Mouse (Mus musculus): ENCODE data around the gene Prkcd.
A peak's percentile ranks its signal among the peaks of the same experiment; 100 is the strongest.

Prkcd gene

DNA sequence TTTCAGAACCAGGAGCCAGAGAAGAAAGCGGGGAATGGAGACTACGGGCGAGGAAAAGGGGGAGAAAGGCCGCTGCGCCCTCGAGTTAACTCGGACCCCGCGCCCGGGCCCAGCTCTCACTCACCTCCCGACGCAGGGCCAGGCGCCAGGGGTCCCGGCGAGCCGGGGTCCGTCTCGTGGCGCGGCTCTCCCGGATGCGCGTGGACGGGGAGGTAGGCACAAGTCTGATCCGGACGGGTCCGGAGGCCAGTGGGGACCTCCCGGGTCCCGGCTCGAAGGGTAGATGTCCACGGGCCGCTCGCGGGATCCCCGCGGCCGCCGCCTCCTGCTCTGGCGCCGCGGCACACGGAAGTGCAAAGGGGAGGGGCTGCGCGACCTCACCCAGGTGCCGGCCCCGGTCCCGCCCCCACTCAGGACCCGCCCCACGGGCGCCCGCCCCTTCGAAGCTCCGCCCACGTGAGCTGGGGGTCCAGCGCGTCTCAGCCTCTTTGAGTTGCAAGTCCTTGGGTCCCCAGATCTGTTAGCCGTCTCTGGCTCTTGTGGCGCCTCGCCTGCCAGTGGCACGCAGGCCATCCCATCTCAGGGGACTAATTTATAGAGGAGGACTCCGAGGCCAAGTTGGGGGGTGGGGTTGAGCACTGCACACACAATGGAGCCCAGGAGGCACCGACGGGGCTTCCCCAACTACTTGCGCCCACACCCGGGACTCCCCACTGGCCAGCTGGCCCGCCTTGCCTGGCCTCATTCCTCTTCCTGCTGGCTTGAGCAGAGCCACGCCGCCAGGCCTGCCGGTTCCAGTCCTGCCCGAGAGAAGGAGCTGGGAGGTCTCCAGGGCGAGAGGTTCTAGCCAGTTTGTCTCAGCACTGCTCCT is at the start of gene Prkcd:
Prkcd (minus strand) TSS at position 355 of the 871 bp plus-strand sequence.
- DNase-seq (ENCODE audit: low read depth): peak; percentile 91

DNA sequence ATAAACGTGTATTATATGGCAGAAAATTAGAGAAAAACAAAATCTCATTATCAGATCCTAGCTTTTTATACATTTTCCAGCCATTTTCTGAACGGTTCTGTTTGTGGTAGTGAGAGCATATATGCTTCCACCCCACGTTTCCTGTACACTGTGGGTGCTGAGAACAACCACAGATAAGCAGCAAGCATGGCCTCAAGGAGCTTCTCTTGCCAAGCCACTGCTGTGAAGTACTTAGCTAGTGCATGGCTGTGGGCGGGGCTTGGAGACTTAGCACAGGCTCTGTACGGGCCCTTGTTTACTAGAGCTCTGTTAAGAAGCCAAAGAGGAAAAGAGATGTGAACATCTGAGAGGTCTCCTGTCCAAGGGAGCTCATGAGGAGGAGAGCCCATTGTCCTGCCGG is 48.9 kb upstream of the Prkcd start:
- peak; percentile 77 for DNase-seq (ENCODE audit: low read depth)

DNA sequence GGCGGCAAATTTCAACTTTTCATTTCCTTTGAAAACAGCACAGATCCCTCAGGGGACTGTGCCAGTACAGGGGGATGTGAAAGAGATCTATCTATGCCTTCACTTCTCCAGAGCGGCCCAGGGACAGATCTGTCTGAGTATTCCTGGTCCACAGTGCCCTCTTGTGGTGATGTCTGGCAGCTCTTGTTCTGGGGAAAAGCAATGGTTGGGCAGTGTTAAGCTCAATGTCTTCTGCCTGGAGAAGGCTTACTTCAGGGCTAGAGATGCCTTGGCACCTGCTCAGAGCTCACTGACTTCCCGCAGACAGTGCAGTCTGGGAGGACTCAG is 45.9 kb upstream of the Prkcd start:
- DNase-seq (ENCODE audit: low read depth): peak; percentile 90

DNA sequence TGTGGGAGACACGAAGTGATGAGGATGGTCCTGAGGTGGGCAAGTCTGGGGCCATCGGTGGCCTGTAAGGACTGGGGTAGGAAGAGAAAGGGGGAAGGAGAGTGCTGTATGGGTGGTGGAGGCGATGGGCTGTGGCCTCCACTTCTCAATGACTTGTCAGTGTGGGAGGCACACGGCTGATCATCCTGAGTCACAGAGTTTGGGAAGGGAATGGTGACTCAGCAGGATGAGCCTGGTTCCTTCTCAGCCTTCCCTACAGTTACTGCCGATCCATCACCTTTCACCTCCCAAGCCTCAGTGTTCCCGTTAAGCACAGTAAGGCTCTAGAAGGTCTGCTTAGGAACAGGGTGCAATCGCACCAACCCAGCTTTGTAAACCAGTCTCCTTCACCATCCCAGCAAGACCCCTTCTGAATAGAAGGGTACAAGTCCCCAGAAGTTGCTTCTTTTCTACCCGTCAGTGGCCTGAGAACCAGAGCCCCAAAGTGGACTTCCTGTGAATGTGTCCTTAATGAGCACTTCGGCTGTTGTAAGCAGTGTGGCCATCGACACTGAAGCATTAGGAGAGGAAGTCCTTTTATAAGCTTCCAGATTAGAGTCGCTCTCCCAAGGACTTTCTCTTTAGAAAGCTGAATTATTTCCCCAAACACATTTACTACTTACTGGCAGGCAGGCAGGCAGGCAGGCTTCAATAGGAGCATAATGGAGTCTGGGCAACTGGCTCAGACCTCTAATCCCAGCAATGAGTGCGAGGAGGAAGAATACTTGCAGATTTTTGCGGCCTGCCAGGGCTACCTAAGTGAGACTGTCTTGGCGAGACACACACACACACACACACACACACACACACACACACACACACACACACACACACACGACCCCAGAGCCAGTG is 45.3 kb upstream of the Prkcd start:
- no peak for DNase-seq (ENCODE audit: low read depth)

DNA sequence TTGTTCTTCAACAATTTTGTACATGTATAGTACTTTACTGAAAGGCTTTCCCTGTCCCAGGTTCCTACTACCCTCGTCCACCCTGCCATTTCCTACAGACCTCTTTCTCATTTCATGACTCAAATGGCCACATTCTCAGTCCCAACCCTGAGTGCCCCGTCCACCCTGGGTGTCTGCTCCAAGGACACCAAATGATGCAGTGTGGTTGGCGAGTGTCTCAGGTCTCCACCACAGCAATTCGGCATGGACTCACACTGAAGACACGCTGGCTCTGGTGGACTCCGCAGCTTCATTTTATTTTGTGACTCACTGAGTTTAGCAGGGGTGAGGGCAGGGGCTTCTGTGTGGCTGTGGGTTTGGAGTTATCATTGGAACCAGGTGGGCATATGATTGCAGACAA is 44.2 kb upstream of the Prkcd start:
- no peak for DNase-seq (ENCODE audit: low read depth)

DNA sequence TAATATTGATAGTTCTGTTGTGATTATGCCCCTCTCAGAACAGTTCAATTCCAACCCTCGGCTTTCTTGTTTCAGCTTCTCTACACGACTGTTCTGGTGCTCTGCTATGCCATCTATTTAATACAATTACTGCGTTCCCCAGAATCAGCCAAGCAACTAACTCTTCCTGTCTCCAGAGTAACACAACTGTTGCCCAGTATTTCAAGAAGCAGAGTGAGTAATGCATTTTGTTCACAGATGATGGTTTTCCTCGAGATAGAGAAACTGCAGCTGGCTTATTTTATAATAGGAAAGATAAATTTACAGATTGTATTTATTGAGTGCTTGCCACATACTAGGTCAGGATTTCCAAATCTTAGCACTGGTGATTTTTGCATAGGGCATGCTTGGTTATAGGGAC is 40.6 kb upstream of the Prkcd start:
- DNase-seq (ENCODE audit: low read depth): no peak

DNA sequence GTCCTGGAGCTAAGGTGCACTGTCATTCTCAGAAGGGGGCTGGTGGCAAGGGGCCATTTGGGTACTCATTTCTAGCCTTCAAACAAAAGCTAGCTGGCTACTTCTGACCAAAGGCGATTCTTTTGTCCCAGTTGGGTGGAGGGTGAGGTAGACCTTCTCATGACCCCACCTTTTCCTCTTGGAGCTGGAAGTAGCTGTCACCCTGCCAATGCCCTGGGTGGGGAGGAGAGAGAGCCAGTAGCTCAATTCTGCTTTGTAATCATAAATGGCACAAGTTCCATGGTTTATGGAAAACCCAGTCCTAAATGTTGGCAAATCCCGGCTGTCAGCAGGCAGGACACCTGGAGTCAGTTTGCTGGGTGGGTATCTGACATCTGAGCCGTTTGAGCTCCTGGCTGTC is 40.1 kb upstream of the Prkcd start:
- DNase-seq (ENCODE audit: low read depth): no peak

DNA sequence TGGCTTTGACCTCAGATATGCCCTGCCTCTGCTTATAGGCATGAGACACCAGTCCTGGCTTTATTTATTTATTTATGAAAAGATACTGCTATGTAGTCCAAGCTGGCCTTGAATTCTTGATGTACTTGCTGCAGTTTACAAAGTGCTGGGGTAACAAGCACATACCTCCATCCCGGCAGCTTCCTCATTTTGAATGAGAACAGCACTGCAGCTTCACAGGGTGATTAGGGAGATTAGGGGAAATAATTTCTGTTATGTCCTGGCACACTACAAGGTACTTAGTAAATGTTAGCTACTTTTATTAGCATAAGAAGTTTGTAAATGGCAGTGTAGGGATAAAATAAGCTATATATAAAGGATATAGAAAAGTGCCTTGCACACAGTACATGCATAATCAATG is 29.5 kb upstream of the Prkcd start:
- DNase-seq (ENCODE audit: low read depth): no peak

DNA sequence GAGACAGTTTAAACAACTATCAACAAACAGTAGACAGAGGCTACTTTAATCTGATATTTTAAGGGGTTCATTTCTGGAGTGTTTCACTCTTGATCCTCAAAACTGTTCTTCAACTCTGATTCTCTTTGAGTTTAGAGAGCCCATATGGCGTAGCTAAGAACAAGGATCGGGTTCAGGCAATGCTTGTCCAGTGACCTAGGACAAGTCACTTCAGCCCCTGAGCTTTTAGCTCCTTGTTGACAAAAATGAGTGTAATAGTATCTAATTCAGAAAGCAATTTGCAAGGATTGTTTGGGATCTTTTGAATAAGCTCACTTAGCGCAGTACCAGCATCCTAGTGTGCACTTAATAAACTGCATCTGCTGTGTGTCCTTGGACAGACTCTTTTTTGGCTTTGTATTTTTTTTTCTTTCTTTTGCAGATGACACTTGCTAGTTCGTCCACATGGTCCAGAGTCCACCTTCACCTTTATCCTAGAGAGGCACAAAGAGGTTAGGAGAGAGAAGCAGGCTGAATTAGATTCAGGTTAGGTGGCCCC is 28.8 kb upstream of the Prkcd start:
- no peak for DNase-seq (ENCODE audit: low read depth)

DNA sequence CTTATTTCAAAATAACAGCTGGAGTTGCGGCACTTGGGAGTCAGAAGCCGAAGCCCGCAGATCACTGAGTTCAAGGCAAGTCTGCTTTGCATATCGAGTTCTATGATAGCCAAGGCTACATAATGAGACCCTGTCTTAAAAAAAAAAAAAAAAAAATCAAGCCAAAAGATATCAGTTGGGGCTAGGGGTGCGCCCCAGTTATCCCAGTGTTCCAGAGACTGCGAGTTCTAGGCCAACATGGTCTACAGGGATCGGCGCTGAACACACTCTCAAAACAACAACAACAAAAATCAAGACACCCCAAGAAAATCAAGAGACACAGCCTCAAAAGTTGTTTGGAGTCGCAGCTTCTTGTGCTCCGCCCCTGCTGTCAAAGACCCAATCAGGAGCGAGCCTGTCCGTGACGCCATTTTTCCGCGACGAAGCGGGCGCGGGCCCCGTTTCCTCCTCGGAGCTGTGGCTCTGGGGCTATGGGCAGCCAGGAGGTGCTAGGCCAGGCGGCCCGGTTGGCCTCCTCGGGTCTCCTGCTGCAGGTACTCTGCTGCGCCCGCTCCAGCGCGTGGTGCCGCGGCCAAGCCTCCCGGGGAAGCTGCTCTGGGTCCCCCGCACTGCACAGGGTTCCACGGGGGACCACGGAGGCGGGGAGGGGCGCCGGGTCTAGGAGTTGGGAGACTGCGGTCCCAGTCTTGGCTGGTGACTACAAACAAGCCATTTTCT is 28.1 kb upstream of the Prkcd start, which contains the start of gene Rft1:
Rft1 (plus strand) TSS at position 418 of the 717 bp plus-strand sequence.
- DNase-seq (ENCODE audit: low read depth): peak; percentile 99

DNA sequence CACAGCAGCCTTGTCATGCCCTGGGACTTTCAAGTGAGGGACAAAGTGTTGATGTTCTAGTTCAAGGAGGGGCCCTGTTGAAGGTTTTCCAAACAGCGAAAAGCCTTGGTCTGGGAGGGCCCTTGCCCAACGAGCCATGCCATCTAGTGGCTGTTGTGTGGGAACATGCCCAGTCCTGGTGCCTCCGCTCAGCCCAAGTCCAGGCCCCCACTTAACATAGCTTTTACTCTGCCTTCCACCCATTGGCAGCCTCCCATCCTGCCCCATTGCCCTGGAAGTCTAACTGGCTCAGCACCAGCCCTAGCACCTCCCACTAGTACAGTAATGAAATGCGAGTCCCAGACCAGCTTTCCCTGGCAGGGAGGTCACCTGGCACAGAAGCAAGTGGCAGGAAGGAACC is 25.0 kb upstream of the Prkcd start:
- DNase-seq (ENCODE audit: low read depth): no peak

DNA sequence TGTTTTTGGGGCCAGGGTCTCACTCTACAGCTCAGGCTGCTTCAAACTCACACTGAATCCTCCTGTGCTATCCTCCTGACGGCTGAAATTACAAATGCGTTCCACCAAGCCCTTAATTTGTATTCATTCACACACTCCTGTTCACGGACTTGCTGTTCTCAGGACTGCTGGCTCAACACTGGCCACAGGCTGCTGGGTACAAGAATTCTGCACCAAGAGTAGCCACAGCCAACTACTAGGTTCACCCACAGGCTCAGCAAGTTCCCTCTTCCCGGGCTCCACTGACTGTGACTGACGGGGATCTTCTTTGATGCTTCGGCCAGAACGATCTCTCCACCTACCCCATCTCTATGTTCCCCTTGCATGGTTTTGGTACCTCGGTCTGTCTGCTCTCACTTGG is 23.7 kb upstream of the Prkcd start:
- DNase-seq (ENCODE audit: low read depth): no peak

DNA sequence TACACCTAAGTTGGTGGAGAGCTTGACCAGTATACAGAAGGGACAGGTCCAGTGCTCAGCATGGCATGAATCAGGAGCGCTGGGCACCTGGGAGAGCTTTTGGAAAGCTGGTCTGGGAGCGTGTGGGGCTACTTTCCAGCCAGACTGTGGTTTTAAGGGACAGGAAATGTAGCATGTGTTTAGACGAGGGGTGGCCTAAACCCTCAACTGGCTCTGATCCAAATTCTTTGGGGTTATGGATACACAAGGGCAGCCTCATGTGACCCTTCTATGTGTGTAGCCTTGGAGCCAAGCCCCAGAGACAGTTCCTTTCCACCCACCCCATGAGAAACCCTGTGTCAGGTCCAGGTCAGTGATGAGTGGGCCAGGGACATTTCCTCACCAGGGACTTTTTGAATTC is 22.5 kb upstream of the Prkcd start:
- DNase-seq (ENCODE audit: low read depth): no peak

DNA sequence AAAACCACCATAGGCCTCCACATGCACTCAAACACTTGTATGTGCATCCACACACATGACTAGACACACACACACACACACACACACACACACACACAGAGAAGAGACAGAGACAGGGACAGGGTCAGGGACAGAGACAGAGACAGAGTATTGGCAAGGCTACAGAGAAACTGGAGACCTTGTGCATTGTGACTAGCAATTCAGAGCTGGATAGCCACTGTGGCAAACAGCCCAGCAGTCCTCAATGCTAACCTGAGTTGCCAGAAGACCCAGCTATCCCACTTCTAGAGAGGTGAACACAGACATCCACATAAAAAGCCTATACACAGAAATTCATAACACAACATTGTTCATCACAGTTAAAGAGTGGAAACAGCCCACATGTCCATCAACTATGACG is 20.5 kb upstream of the Prkcd start:
- DNase-seq (ENCODE audit: low read depth): no peak

DNA sequence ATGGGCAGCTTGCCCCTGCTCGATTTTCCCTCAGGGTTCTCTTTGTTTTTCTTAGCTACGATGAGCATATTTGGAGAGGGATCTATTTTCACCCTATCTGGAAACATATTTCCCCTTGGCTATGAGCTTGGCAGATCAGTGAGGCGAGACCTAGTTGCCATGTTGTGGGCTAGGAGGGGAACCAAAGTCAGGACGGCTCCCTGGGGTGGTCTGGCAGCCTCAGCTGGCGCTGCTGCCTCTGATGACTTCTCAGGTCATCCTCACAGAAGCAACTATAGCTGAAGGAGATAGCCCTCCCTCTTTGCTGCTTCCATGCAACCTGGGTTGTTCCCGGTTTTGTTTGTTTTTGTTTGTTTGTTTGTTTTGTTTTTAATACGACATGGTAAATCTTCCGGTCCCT is 19.1 kb upstream of the Prkcd start:
- DNase-seq (ENCODE audit: low read depth): no peak

DNA sequence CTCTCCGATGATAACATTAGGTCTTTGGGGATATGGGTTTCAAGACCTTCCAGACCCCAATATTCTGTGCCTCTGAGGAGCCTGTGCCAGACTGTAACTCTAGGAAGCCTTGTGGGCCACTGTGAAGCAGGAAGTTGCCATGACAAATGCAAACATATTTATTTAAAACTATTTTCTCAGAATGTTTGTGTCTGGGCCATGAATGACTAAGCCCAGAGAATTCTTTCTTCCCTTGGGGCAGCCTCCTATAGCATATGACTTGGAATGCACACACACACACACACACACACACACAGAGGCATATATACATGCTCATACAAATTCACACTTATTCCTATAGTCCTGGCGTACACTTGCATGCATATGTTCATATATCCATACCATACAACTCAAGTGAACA is 18.0 kb upstream of the Prkcd start:
- no peak for DNase-seq (ENCODE audit: low read depth)

DNA sequence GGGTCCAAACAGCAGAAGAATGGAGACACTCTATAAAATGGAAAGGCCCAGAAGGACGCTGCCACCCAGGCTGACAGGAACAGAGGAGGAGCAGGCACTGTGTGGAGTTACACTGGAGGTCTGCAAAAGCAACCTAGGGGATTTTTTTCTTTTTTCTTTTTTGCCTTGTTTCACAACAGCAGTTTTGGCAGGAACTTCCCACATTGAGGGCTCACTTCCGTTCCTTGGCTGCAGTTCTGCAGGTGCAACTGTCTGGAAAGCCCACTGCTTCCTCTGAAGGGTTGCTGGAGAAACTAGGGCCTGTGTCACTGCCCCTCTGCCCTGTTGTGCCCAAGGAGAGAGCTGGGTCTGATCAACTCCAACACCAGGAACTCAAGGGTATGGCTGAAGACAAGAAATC is 15.7 kb upstream of the Prkcd start:
- no peak for DNase-seq (ENCODE audit: low read depth)

DNA sequence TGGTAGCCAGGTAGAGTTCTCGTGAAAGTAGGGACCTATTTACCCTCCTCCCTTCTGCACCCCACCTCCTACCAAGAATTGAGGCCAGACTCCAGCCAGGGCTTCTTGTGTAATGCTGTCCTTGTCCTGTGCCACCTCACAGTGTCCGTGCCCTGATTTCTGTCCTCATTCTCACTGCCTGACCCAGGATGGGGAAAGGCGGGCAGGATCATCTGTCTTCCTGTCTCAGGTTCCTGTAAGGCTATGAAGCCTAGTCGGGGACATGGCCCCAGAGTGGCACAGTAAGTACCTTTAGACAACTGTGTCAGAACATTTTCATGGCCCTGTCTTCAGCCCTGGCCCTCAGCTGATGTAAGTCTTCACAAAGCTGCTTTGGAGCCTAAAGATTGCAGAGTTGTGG is 12.7 kb upstream of the Prkcd start:
- no peak for DNase-seq (ENCODE audit: low read depth)

DNA sequence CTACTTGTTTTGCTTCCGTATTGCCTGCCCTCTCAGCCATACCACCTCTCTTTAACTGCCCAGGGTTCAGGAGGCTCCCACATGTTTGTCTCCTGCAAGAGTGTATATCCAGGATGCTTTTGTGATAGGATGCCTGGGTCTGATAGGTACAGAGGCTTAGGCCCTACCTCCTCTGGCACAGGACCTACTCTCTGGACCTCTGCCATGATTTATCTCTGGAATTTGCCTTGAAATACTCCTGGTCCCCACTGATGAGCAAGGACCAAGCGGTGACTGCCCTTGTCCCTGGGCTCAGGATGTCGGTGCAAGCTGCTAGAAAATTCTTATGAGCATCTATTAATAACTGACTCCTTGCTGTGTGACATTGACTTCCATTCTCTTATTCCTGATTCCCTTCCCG is 12.0 kb upstream of the Prkcd start:
- DNase-seq (ENCODE audit: low read depth): no peak

DNA sequence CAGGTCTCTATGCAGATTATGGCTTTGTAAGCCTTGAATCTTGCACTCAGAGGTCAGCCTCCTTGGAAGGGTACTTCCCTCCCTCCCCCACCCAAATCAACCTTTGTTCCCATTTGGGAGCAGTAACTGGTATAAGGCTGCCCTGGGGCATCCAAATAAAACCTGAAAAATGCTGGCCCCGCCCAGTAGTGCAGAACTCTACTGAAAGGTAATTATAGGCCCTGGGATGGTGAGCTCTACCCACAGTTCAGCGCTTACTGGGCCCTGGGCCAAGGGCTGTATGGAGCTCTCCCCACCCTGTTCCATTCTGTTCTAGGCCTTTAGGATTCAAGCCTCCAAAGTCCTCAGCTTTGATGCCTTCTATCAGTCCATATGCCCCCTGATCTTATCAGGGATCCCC is 11.1 kb upstream of the Prkcd start:
- DNase-seq (ENCODE audit: low read depth): no peak

DNA sequence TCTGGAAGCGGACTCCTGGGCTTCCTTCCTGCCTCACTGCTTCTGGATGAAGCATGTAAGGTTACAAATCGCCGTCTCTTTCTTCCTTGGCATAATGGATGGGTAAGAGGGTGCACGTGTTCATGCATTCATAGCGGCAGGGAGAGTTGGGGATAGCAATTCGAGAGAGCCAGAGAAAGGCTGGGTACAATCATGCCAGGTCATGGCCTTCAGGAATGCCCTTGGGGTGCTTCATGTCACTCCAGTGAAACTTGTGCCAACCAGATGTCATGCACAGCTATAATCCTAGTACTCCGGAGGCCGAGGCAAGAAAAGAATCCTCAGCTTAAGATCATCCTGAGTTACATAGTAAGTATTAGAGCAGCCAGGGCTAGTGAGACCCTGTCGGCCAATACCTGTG is 10.5 kb upstream of the Prkcd start:
- no peak for DNase-seq (ENCODE audit: low read depth)

DNA sequence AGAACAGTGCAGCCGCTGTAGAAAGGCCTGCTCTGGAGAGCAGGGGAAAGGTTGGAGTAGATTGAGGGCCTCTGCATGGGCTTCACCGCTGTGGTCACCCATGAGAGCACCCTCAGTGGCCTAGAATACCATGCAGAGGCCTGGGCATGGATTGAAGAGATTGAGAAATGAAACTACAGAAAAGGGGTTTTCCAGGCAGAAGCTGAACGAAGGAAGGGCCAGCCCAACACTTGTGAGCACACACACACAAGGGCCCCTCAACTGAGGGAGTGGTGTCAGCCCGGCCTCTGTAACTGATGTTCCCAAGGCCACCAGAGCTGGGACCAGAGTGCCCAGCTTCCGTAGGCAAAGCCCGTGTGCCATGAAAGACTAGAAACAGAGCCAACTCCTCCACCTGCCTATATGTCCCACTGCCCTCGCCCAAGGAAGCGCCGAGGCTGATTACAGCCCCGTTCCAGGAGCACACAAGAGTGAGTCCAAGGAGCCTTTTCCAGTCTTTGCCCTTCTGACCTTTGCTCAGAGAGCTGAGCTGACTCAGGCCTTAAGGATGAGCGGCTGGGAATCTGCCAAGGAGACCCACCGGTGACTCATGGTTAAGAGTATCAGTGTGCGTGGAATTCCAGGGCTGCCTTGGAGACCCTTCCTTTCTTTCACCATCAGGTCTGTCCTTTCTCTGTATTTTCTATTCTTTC is 9.4 kb upstream of the Prkcd start:
- no peak for DNase-seq (ENCODE audit: low read depth)

Data from naive thymus-derived CD4-positive, alpha-beta T cell, adult 2 months (primary cell).